Mouse (Mus musculus): ENCODE measurements around the gene Tkfc. TPM values are rescaled to one million over a fixed set of nuclear protein-coding genes. Genes with fewer than 3 reads are reported as not detected.
A peak's percentile ranks its signal among the peaks of the same experiment; 100 is the strongest.
"Not testable (repeated sequence)": the region's sequence is repeated elsewhere in the genome, so short reads cannot be mapped to it uniquely, and the experiment has no call there.

The Tkfc gene
- polyA plus RNA-seq, 1 experiment from 2014 or later = 22.4 TPM

GRCm38 (mm10) chr19:10580761-10581160, 24.7 kb downstream of the Tkfc start:
- Histone ChIP-seq H3K36me3 (replicated peaks) (peaks cover 4% of the 10 kb centered on the region; the same call in 1 of the 2 replicates), H3K4me1 (peaks cover 21% of the 10 kb centered on the region), H3K4me3 (no peak overlapping the region), H3K9me3 (no peaks in the 10 kb centered on the region), H3K27ac (replicated peaks) (no peak overlapping the region), H3K27me3 (replicated peaks; ENCODE audit: low read depth, poor library complexity, severe bottlenecking) (no peaks in the 10 kb centered on the region)
- no peak for DNase-seq (ENCODE audit: low spot score)
- WGBS = 81% methylated on average over 3 of the region's 3 CpGs

DNA sequence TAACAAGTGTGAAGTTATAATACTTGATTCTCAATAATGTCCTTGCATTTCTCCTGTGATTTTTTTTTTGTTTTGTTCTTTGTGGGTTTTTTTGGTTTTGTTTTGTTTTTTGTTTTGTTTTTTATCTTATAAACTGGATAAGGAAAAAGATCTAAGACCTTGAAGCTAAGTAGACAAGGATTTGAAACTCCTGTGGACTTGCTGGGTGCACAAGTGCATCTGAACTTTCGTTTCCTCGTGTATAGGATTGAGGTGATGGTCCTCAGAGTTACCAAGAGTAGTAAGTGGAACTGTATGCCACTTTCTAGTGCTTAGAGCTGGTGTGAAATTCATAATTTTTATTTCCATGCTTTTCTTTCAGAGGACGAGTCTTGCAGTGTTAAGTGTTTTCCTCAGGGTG, 25.4 kb downstream of the Tkfc start:
- 84% methylated on average over 3 of the region's 3 CpGs for WGBS
- Histone ChIP-seq H3K9me3 (no peaks in the 10 kb centered on the region), H3K27me3 (replicated peaks; ENCODE audit: low read depth, poor library complexity, severe bottlenecking) (no peaks in the 10 kb centered on the region), H3K27ac (replicated peaks) (no peak overlapping the region), H3K4me1 (peaks cover 21% of the 10 kb centered on the region), H3K36me3 (replicated peaks) (peaks cover 6% of the 10 kb centered on the region), H3K4me3 (no peak overlapping the region)
- no peak for DNase-seq (ENCODE audit: low spot score)

- H3K4me1 ChIP-seq = peaks cover 21% of the 10 kb centered on the region
- no peaks in the 10 kb centered on the region for H3K27me3 ChIP-seq (replicated peaks; ENCODE audit: low read depth, poor library complexity, severe bottlenecking)
- peak within 1 kb of the TSS; percentile 79 for H3K4me3 ChIP-seq
- H3K9me3 ChIP-seq = no peaks in the 10 kb centered on the region
- WGBS = under 1% methylated on average over 44 of the region's 44 CpGs
- DNase-seq (ENCODE audit: low spot score) = peak; percentile 92
- H3K36me3 ChIP-seq (replicated peaks) = peaks cover 34% of the 10 kb centered on the region
- peak within 1 kb of the TSS; percentile 90 for H3K27ac ChIP-seq (replicated peaks)
These were observed 28.5 kb downstream of the Tkfc start, which contains the start of the genes Cyb561a3 and Tmem138 for GRCm38 (mm10) chr19:10576690-10577561. Gene Cyb561a3 (plus strand): TSS chr19:10577172. Gene Tmem138 (minus strand): TSS chr19:10577362.

- no peak for DNase-seq (ENCODE audit: low spot score)
- Histone ChIP-seq H3K9me3 (no peaks in the 10 kb centered on the region), H3K27ac (replicated peaks) (no peak overlapping the region), H3K36me3 (replicated peaks) (peaks cover 64% of the 10 kb centered on the region), H3K4me3 (no peak overlapping the region), H3K27me3 (replicated peaks; ENCODE audit: low read depth, poor library complexity, severe bottlenecking) (no peaks in the 10 kb centered on the region), H3K4me1 (no peaks in the 10 kb centered on the region)
- WGBS = 94% methylated on average over 6 of the region's 6 CpGs
These were observed 35.8 kb downstream of the Tkfc start for GRCm38 (mm10) chr19:10569627-10570026.

DNA sequence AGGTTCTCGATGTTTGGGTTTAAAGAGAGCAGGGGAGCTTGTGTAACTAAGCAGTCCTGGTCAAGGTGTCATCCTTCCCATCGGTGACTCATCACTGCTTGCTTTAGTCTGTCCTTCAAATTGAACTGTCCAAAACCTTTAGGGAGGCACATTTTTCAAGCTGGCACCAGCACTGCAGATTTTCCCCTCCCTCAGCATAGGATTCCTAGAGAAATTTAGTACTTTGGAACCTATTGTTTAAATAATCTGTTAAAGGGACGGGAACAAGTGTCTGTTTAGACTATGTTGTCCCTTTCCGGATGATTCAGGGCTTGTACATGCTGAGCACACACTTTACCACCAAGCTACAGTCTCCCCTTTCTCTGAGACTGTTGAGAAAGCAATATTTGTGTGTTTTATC, 40.2 kb downstream of the Tkfc start:
- Histone ChIP-seq H3K4me3 (no peak overlapping the region), H3K27me3 (replicated peaks; ENCODE audit: low read depth, poor library complexity, severe bottlenecking) (no peaks in the 10 kb centered on the region), H3K4me1 (peaks cover 13% of the 10 kb centered on the region), H3K27ac (replicated peaks) (no peak overlapping the region), H3K36me3 (replicated peaks) (peaks cover 20% of the 10 kb centered on the region), H3K9me3 (no peaks in the 10 kb centered on the region)
- no peak for DNase-seq (ENCODE audit: low spot score)
- WGBS = 84% methylated on average over 4 of the region's 4 CpGs

- WGBS = 80% methylated on average over 6 of the region's 6 CpGs
- H3K36me3 ChIP-seq (replicated peaks) = peaks cover 11% of the 10 kb centered on the region
These were observed 41.2 kb downstream of the Tkfc start for GRCm38 (mm10) chr19:10564278-10564677.

GRCm38 (mm10) chr19:10562351-10562750, 43.1 kb downstream of the Tkfc start:
- H3K9me3 ChIP-seq = no peaks in the 10 kb centered on the region
- H3K4me1 ChIP-seq = peaks cover 13% of the 10 kb centered on the region
- no peaks in the 10 kb centered on the region for H3K27me3 ChIP-seq (replicated peaks; ENCODE audit: low read depth, poor library complexity, severe bottlenecking)
- 0 out of 2 replicates have a peak, but pooled peaks cover under 1% of the 10 kb centered on the region for H3K36me3 ChIP-seq (replicated peaks)
- DNase-seq (ENCODE audit: low spot score) = no peak
- WGBS = 40% methylated on average over 5 of the region's 5 CpGs
- peak overlapping the region; percentile 72 for H3K27ac ChIP-seq (replicated peaks)
- no peak overlapping the region for H3K4me3 ChIP-seq

More at GRCm38 (mm10) chr19:10564278-10564677, 41.2 kb downstream of the Tkfc start:
- Histone ChIP-seq H3K4me1 (peaks cover 13% of the 10 kb centered on the region), H3K9me3 (no peaks in the 10 kb centered on the region), H3K4me3 (no peak overlapping the region), H3K27ac (replicated peaks) (no peak overlapping the region), H3K27me3 (replicated peaks; ENCODE audit: low read depth, poor library complexity, severe bottlenecking) (no peaks in the 10 kb centered on the region)
- no peak for DNase-seq (ENCODE audit: low spot score)

DNA sequence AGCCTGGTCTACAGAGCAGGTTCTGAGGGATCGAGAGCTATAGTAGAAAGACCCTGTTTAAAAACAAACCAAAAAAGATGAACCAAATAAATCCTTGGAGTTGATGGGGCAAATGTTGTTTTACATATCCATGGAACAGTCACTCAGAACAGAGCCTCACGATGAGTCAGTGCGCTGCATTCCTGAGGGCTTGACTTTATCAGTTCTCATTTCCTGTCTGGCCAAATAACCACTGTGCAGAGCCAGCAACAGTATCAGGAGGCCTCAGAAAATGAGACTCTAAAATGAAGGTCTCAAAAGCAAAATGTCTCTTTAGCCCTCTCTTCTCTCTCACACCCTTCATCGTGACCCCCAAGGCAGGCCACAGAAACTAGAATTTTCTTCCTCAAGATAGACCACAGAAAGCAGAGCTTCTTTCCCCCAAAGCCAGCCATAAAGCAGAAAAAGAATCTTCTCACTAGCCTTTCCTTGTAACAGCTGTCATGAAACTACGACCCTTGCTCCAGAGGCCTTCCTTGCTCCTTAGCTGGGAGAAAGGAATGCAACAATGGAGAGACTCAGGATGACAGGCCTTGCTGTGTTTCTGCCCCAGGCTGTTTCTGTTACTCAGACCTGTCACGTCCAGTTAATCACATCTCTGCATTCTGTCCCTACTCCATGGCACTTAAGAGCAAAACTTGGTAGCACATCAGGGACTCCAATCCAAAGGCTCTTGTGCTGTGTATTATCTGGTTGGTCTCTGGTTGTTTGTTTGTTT, 43.7 kb downstream of the Tkfc start:
- peak overlapping the region; percentile 72 for H3K27ac ChIP-seq (replicated peaks)

GRCm38 (mm10) chr19:10560108-10560507, 45.3 kb downstream of the Tkfc start:
- WGBS = 41% methylated on average over 5 of the region's 5 CpGs
- DNase-seq (ENCODE audit: low spot score) = no peak
- Histone ChIP-seq H3K9me3 (no peaks in the 10 kb centered on the region), H3K27ac (replicated peaks) (no peak overlapping the region), H3K4me1 (peaks cover 21% of the 10 kb centered on the region), H3K36me3 (replicated peaks) (no peaks in the 10 kb centered on the region), H3K27me3 (replicated peaks; ENCODE audit: low read depth, poor library complexity, severe bottlenecking) (no peaks in the 10 kb centered on the region), H3K4me3 (no peak overlapping the region)

More for the DNA sequence above, 43.7 kb downstream of the Tkfc start:
- WGBS = 46% methylated on average over 6 of the region's 6 CpGs
- no peak overlapping the region for H3K4me3 ChIP-seq
- peaks cover 13% of the 10 kb centered on the region for H3K4me1 ChIP-seq
- H3K36me3 ChIP-seq (replicated peaks) = no peaks in the 10 kb centered on the region
- no peaks in the 10 kb centered on the region for H3K27me3 ChIP-seq (replicated peaks; ENCODE audit: low read depth, poor library complexity, severe bottlenecking)
- peak; percentile 34 for DNase-seq (ENCODE audit: low spot score)
- no peaks in the 10 kb centered on the region for H3K9me3 ChIP-seq

DNA sequence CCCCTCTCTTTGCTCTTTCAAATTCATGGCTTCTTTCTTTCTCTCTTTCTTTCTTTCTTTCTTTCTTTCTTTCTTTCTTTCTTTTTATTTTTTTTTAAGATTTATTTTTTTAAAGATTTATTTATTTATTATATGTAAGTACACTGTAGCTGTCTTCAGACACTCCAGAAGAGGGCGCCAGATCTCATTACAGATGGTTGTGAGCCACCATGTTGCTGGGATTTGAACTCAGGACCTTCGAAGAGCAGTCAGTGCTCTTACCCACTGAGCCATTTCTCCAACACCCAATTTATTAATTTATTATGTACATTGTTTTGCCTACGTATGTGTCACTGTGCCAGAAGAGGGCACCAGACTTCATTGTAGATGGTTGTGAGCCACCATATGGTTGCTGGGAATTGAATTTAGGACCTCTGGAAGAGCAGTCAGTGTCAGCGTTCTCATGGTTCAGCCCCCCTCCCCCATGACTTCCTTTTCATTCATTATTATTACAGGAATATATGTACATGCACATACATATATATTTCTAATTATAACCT, 47.5 kb downstream of the Tkfc start:
- 77% methylated on average over 4 of the region's 4 CpGs for WGBS
- DNase-seq (ENCODE audit: low spot score); H3K4me3 ChIP-seq; H3K27ac ChIP-seq (replicated peaks); H3K36me3 ChIP-seq (replicated peaks); H3K27me3 ChIP-seq (replicated peaks; ENCODE audit: low read depth, poor library complexity, severe bottlenecking); H3K9me3 ChIP-seq: not testable (repeated sequence)
- H3K4me1 ChIP-seq = peaks cover 28% of the 10 kb centered on the region

- WGBS = 75% methylated on average over 2 of the region's 2 CpGs
- DNase-seq (ENCODE audit: low spot score) = no peak
These were observed 48.0 kb downstream of the Tkfc start for GRCm38 (mm10) chr19:10557430-10557829.

GRCm38 (mm10) chr19:10557001-10557400, 48.5 kb downstream of the Tkfc start:
- no peak overlapping the region for H3K27ac ChIP-seq (replicated peaks)

More at GRCm38 (mm10) chr19:10557430-10557829, 48.0 kb downstream of the Tkfc start:
- Histone ChIP-seq H3K36me3 (replicated peaks) (peaks cover 10% of the 10 kb centered on the region; the same call in 1 of the 2 replicates), H3K4me3 (no peak overlapping the region), H3K27ac (replicated peaks) (no peak overlapping the region), H3K9me3 (no peaks in the 10 kb centered on the region), H3K27me3 (replicated peaks; ENCODE audit: low read depth, poor library complexity, severe bottlenecking) (no peaks in the 10 kb centered on the region), H3K4me1 (peaks cover 26% of the 10 kb centered on the region)

More at GRCm38 (mm10) chr19:10557001-10557400, 48.5 kb downstream of the Tkfc start:
- Histone ChIP-seq H3K9me3 (no peaks in the 10 kb centered on the region), H3K4me1 (peaks cover 22% of the 10 kb centered on the region), H3K4me3 (no peak overlapping the region), H3K27me3 (replicated peaks; ENCODE audit: low read depth, poor library complexity, severe bottlenecking) (no peaks in the 10 kb centered on the region), H3K36me3 (replicated peaks) (peaks cover 14% of the 10 kb centered on the region)
- 67% methylated on average over 2 of the region's 2 CpGs for WGBS
- DNase-seq (ENCODE audit: low spot score) = no peak

Measured in embryonic facial prominence, embryonic 10.5 days (tissue).